In the genomic region with DNA sequence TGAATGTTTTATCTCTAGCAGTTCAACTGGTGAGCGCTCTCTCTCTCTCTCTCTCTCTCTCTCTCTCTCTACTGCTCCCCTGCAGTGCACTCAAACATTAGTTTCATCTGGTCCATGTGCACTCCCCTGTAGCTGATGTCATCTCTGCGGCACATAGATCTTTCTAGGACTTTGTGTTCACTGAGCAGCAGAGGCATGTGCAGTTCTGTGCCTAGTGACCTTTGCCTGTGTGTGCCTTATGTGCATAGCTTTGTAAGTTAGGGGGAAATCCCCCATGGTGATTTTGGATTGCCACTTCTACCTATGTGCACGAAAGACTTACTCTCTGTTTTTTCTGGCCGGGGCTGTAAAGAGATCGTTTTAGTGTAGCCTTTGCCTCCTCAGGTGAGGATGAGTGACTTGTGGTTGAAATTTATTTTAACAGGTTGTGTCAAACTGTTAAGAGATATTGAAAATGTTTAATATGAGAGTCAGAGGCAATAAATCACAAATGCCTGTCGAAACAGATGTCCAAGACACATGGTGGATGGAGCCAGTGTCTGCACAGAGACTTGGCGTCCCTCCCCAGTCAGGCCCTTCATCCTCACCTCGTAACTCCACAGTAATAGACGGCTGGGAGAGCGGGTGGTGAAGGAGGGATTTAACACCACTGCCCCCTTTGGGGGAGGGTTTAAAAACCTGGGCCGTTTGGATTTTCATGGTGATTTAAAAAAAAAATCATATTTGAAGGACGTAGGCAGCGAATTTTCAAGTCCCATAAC, we compare ENCODE assay signal across 27 mouse cellular contexts.
A peak's percentile ranks its signal among the peaks of the same experiment; 100 is the strongest.
DNase-seq lines count a peak whose midpoint lies in the region; ATAC-seq and TF ChIP-seq lines count a peak whose summit lies in the region.
"Had no signal": no experiment of that assay in that cellular context is flagged by ENCODE, and none has a peak within 500 bp of the region (broad histone marks: within the 10 kb centered on the region; RNA-seq: fewer than 3 reads in every experiment).

No protein-coding gene starts in this region.

- H3K4me1 ChIP-seq in intestine, embryonic 15.5 days (replicated peaks), result peaks cover 4% of the 10 kb centered on the region; the same call in 1 of the 2 replicates
- H3K4me1 ChIP-seq in intestine, embryonic 16.5 days (ENCODE audit: control insufficient read depth, insufficient read depth, low read length), result no peaks in the 10 kb centered on the region; the same call in 1 of the 2 replicates
- H3K4me1 ChIP-seq in limb, embryonic 10.5 days, result peaks cover 59% of the 10 kb centered on the region
- peaks cover 15% of the 10 kb centered on the region for H3K4me1 ChIP-seq in liver, embryonic 13.5 days (replicated peaks)
- H3K4me1 ChIP-seq in stomach, postnatal 0 days (replicated peaks; ENCODE audit: control insufficient read depth, insufficient read depth), result no peaks in the 10 kb centered on the region

- no peak for TF ChIP-seq CTCF in stomach, postnatal 0 days (IDR thresholded peaks at IDR 0.05; ENCODE audit: low read depth)

- H3K36me3 ChIP-seq in intestine, embryonic 15.5 days, result no peaks in the 10 kb centered on the region
- H3K36me3 ChIP-seq in intestine, embryonic 16.5 days (ENCODE audit: control insufficient read depth, insufficient read depth, low read length), result no peaks in the 10 kb centered on the region
- H3K36me3 ChIP-seq in limb, embryonic 10.5 days, result no peaks in the 10 kb centered on the region
- no peaks in the 10 kb centered on the region for H3K36me3 ChIP-seq in liver, embryonic 13.5 days
- H3K36me3 ChIP-seq in stomach, postnatal 0 days (ENCODE audit: control insufficient read depth, insufficient read depth, low read length), result no peaks in the 10 kb centered on the region
- H3K36me3 ChIP-seq: embryonic facial prominence, embryonic 13.5 days; G1E; heart, embryonic 15.5 days; midbrain, embryonic 13.5 days had no signal

- no peak overlapping the region for H3K4me3 ChIP-seq in intestine, embryonic 15.5 days (replicated peaks)
- H3K4me3 ChIP-seq in intestine, embryonic 16.5 days (ENCODE audit: low read length), result no peak overlapping the region
- H3K4me3 ChIP-seq in limb, embryonic 10.5 days, result no peak overlapping the region; the same call in 1 of the 2 replicates
- no peak overlapping the region for H3K4me3 ChIP-seq in liver, embryonic 13.5 days (replicated peaks)
- no peak overlapping the region for H3K4me3 ChIP-seq in stomach, postnatal 0 days (ENCODE audit: low read depth, low read length)
- H3K4me3 ChIP-seq: embryonic facial prominence, embryonic 13.5 days; erythroblast, embryonic 14.5 days; heart, adult 2 months; heart, embryonic 15.5 days; midbrain, embryonic 13.5 days had no signal

- no peaks in the 10 kb centered on the region for H3K9me3 ChIP-seq in intestine, embryonic 15.5 days
- no peaks in the 10 kb centered on the region for H3K9me3 ChIP-seq in intestine, embryonic 16.5 days (ENCODE audit: control insufficient read depth, low read length)
- H3K9me3 ChIP-seq in limb, embryonic 10.5 days (replicated peaks), result no peaks in the 10 kb centered on the region
- H3K9me3 ChIP-seq in liver, embryonic 13.5 days (replicated peaks), result no peaks in the 10 kb centered on the region
- no peaks in the 10 kb centered on the region for H3K9me3 ChIP-seq in stomach, postnatal 0 days (ENCODE audit: control insufficient read depth, low read length)
- H3K9me3 ChIP-seq: embryonic facial prominence, embryonic 13.5 days; heart, embryonic 15.5 days; midbrain, embryonic 13.5 days had no signal

- H3K4me2 ChIP-seq in intestine, embryonic 15.5 days (replicated peaks), result no peak overlapping the region
- H3K4me2 ChIP-seq in intestine, embryonic 16.5 days (ENCODE audit: low read depth, low read length), result no peak overlapping the region
- no peak overlapping the region for H3K4me2 ChIP-seq in liver, embryonic 13.5 days
- H3K4me2 ChIP-seq in stomach, postnatal 0 days (replicated peaks; ENCODE audit: low read depth), result no peak overlapping the region
- H3K4me2 ChIP-seq: embryonic facial prominence, embryonic 13.5 days; heart, embryonic 15.5 days; hindbrain, embryonic 14.5 days; midbrain, embryonic 13.5 days had no signal

- no peak overlapping the region for H3K9ac ChIP-seq in intestine, embryonic 15.5 days
- H3K9ac ChIP-seq in intestine, embryonic 16.5 days (ENCODE audit: low read depth, low read length), result no peak overlapping the region
- no peak overlapping the region for H3K9ac ChIP-seq in liver, embryonic 13.5 days
- no peak overlapping the region for H3K9ac ChIP-seq in stomach, postnatal 0 days (ENCODE audit: low read length)
- H3K9ac ChIP-seq: embryonic facial prominence, embryonic 13.5 days; heart, embryonic 15.5 days; hindbrain, embryonic 14.5 days; midbrain, embryonic 13.5 days had no signal

- peak; percentile 42; the same call in 1 of the 2 replicates for ATAC-seq in intestine, embryonic 15.5 days
- ATAC-seq in intestine, embryonic 16.5 days, result no peak; the same call in 1 of the 2 replicates
- peak; percentile 50; the same call in 1 of the 2 replicates for ATAC-seq in liver, embryonic 13.5 days (ENCODE audit: low read depth)
- ATAC-seq in stomach, postnatal 0 days (ENCODE audit: low FRiP score, low TSS enrichment), result no peak
- ATAC-seq in granulocyte monocyte progenitor cell, adult 5-6 weeks (replicated peaks; ENCODE audit: poor library complexity, severe bottlenecking), result no peak
- ATAC-seq: forebrain, embryonic 14.5 days; inflammation-experienced regulatory T-cells, adult 6 months; lung, postnatal 0 days; midbrain, embryonic 13.5 days had no signal

- H3K27me3 ChIP-seq in intestine, embryonic 15.5 days (replicated peaks), result no peaks in the 10 kb centered on the region
- H3K27me3 ChIP-seq in intestine, embryonic 16.5 days (replicated peaks; ENCODE audit: control insufficient read depth, insufficient read depth, low read length), result no peaks in the 10 kb centered on the region
- H3K27me3 ChIP-seq in limb, embryonic 10.5 days (ENCODE audit: low read depth, poor library complexity, severe bottlenecking), result no peaks in the 10 kb centered on the region
- no peaks in the 10 kb centered on the region for H3K27me3 ChIP-seq in liver, embryonic 13.5 days
- H3K27me3 ChIP-seq in stomach, postnatal 0 days (ENCODE audit: control insufficient read depth, insufficient read depth, low read length), result no peaks in the 10 kb centered on the region
- H3K27me3 ChIP-seq: CH12.LX; embryonic facial prominence, embryonic 13.5 days; heart, embryonic 15.5 days; midbrain, embryonic 13.5 days had no signal

- WGBS in intestine, embryonic 15.5 days, result 64% methylated on average over 13 of the region's 13 CpGs
- 65% methylated on average over 13 of the region's 13 CpGs for WGBS in intestine, embryonic 16.5 days
- WGBS in limb, embryonic 10.5 days, result 41% methylated on average over 13 of the region's 13 CpGs
- WGBS in liver, embryonic 13.5 days (ENCODE audit: insufficient replicate concordance), result 67% methylated on average over 13 of the region's 13 CpGs
- 76% methylated on average over 13 of the region's 13 CpGs for WGBS in stomach, postnatal 0 days

- no peak overlapping the region for H3K27ac ChIP-seq in intestine, embryonic 15.5 days
- no peak overlapping the region for H3K27ac ChIP-seq in intestine, embryonic 16.5 days (ENCODE audit: low read length)
- peak overlapping the region; percentile 68; the same call in 1 of the 2 replicates for H3K27ac ChIP-seq in limb, embryonic 10.5 days
- no peak overlapping the region for H3K27ac ChIP-seq in liver, embryonic 13.5 days
- H3K27ac ChIP-seq in stomach, postnatal 0 days (replicated peaks), result no peak overlapping the region
- H3K27ac ChIP-seq: embryonic facial prominence, embryonic 13.5 days; heart, adult 2 months; heart, embryonic 15.5 days; hindbrain, embryonic 14.5 days; midbrain, embryonic 13.5 days had no signal

- peak; percentile 74 for DNase-seq in forelimb bud, embryonic 11.5 days (ENCODE audit: low read depth, low spot score)
- peak; percentile 75 for DNase-seq in limb, embryonic 10.5 days (ENCODE audit: low spot score)
- no peak for DNase-seq in liver, embryonic 13.5 days
- no peak for DNase-seq in stomach, postnatal 0 days (ENCODE audit: low spot score)
- no peak for DNase-seq in kidney, postnatal 4 days
- DNase-seq: adrenal gland, adult 2 months; B cell, adult 2 months; cerebellum, adult 11 months; cerebellum, adult 9-11 months; gastrocnemius, postnatal 10 days; heart, adult 2 months; heart, postnatal 4 days; kidney, adult 9 months; kidney, postnatal 36 days had no signal

- no peak for TF ChIP-seq EP300 in stomach, postnatal 0 days (optimal IDR thresholded peaks at IDR 0.05)

Comparison
In these comparisons a context has a peak if more than half of its experiments do, and no peak if none do; other contexts are left out.
1. ATAC-seq: peak in intestine, embryonic 15.5 days (single experiment) and liver, embryonic 13.5 days (single experiment); none in intestine, embryonic 16.5 days (single experiment), stomach, postnatal 0 days (single experiment) and granulocyte monocyte progenitor cell, adult 5-6 weeks (single experiment).
2. DNase-seq: peak in forelimb bud, embryonic 11.5 days (single experiment) and limb, embryonic 10.5 days (single experiment); none in liver, embryonic 13.5 days (single experiment), stomach, postnatal 0 days (single experiment) and kidney, postnatal 4 days (0 of 2).